Mouse (Mus musculus): ENCODE measurements around the gene Bricd5.

Gene Bricd5

DNA sequence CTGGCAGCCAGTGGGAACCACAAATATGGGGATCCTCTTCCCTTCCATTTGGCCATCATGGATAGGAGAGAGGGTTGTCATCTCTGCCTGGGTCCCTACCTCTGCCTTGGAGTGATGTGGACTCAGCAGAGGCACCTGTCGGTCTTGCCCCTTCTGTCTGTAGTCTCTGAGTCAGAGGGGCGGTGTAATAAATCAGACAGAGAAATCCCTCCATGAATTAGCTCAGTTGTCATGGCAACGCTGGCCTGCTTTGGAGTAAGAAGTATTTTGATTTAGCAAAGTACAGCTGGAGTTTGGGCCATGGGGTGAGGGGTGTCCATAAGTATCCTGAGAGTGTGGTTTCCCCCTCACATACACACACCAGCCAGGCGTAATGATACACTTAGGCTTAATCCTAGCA lies 16.7 kb downstream of the Bricd5 start:
- TF ChIP-seq GATA4 (IDR thresholded peaks at IDR 0.05; ENCODE audit: insufficient replicate concordance, low read length): no peak

DNA sequence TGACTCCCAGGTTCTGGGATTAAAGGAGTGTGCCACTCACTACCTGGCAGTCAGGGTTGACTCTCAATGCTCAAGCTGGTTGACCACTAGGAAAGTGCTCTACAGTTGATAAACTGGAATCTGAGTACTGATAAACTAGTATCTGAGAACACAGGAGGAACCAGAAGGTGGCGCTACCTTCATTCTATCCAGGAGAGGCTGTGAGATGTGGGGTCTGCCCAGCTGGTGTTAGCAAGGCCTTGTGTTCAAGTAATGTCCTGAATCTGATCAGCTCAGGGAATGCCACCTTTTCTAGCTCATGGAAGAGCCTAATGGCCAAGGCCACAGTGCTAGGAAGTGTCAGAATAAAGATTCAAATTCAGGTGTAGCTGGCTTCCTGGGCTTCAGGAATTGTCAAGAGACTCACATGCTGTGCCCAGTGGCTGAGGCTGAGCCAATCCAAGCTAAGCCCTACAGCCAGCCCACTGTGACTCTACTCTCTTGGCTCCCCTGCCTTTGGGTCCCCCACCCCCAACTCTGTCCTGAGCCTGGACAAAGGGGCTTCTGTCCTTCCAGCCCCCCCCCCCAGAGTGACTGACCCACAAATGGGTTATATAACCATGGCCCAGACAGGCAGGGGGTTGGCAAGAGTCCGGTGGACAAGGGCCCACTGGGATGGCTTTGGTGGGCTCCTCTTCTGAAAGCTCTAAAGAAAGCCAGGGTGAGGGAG lies 21.1 kb downstream of the Bricd5 start:
- no peak for TF ChIP-seq GATA4 (IDR thresholded peaks at IDR 0.05; ENCODE audit: insufficient replicate concordance, low read length)

DNA sequence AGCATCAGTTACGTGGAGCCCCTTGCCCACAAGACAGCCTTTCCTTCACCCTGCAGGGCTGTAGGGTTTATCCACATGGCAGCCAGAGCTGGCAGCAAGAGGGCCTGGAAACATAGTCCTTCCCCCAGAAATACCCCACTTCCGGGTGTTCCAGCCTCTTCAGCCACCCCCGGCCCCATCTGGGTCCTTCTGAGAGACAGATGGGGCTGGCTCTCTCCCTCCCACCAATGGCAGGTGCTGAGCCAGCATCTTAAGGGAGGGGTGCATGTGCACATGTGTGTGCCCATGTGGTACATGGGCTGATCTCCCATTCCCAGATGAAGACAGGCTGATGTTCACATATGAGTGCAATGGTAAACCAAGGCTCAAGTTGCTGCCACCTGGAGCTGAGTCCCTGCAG lies 21.8 kb downstream of the Bricd5 start:
- no peak for TF ChIP-seq GATA4 (IDR thresholded peaks at IDR 0.05; ENCODE audit: insufficient replicate concordance, low read length)

DNA sequence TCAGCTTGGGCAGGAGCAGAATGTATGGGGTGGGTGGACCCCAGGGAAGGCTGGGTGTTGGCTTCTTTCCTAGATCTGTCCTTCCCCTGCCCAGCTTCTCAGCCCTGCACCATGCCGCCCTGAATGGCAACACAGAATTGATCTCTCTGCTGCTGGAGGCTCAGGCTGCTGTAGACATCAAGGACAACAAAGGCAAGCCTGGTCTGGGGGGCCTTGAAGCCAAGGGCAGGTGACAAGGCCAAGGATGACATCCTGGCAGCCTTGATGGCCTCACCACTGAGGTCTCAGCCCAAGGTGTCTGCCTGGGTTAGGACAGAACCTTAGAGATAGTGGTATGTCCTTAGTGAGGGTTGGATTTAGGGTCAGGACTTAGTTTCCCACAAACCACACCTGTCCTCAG lies 22.3 kb downstream of the Bricd5 start:
- no peak for TF ChIP-seq GATA4 (IDR thresholded peaks at IDR 0.05; ENCODE audit: insufficient replicate concordance, low read length)

DNA sequence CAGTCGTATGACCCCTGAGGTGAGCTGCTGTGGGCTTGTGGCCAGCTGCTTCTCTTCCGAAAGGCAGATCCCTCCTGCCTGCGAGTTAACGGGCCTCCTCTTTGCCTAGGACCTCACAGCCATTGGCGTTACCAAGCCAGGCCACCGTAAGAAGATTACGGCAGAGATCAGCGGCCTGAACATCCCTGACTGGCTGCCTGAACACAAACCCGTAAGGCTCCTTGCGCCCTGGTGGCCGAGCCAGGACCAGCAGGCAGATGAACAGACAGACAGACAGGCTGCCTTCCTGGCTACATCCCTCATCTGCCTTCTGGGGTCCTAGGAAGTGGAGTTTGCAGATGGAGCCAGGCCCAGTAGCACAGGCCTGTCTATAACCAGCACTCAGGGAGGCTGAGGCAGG lies 28.5 kb downstream of the Bricd5 start:
- no peak for TF ChIP-seq GATA4 (IDR thresholded peaks at IDR 0.05; ENCODE audit: insufficient replicate concordance, low read length)

DNA sequence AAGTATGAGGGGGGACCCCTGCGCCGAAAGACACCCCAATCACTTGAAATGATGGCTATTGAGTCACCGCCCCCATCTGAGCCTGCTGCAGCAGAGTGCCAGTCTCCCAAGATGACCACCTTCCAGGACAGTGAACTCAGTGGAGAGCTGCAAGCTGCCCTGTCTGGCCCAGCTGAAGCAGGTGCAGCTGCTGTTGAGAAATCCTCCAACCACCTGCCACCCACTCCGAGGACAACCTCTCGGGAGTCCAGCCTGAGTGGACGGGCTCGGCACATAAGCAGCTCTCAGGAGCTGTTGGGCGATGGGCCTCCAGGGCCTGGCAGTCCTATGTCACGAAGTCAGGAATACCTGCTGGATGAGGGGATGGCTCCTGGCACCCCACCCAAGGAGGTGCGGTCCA lies 30.4 kb downstream of the Bricd5 start:
- TF ChIP-seq GATA4 (IDR thresholded peaks at IDR 0.05; ENCODE audit: insufficient replicate concordance, low read length): no peak

DNA sequence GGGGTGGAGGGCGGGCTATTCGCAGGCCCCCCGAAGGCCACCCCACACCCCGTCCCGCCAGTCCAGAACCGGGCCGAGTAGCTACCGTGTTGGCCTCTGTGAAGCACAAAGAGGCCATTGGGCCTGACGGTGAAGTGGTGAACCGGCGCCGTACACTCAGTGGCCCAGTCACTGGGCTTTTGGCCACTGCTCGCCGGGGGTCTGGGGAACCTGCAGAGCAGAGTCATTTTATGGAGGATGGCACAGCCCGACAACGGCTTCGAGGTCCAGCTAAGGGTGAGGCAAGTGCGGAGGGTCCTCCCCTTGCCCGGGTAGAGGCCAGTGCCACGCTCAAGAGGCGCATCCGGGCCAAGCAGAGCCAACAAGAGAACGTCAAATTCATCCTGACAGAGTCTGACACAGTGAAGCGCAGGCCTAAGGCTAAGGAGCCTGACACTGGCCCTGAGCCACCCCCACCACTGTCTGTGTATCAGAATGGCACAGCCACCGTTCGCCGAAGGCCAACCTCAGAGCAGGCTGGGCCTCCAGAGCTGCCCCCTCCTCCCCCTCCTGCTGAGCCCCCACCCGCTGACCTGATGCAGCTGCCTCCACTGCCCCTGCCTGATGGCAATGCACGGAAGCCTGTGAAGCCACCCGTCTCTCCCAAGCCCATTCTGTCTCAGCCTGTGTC lies 31.7 kb downstream of the Bricd5 start:
- no peak for TF ChIP-seq GATA4 (IDR thresholded peaks at IDR 0.05; ENCODE audit: insufficient replicate concordance, low read length)

DNA sequence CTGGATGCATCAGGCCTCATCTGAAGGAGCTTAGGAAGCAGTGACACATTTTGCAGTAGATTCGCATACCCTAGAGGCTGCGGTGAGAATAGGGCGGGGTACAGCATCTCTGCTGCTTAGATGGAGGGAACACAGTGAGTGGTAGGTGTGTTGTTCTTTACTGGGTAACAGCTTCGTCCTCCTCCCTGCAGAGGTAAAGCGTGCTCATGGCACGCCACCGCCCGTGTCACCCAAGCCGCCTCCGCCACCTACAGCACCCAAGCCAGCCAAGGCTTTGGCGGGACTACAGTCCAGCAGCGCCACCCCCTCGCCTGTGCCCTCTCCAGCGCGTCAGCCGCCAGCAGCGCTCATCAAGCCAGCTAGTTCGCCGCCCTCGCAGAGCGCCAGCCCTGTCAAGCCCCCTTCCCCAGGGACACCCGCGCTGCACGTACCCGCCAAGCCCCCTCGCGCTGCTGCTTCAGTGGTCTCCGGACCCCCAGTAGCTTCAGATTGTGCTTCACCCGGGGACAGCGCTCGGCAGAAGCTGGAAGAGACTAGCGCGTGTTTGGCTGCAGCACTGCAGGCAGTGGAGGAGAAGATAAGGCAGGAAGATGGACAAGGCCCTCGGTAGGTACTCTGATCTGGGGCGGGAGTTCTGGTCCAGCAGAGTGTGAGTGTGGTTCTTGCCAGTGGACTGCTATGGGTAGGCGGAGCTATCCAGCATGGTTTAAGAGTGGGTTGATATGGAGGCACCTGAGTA lies 32.8 kb downstream of the Bricd5 start:
- TF ChIP-seq GATA4 (IDR thresholded peaks at IDR 0.05; ENCODE audit: insufficient replicate concordance, low read length): no peak

DNA sequence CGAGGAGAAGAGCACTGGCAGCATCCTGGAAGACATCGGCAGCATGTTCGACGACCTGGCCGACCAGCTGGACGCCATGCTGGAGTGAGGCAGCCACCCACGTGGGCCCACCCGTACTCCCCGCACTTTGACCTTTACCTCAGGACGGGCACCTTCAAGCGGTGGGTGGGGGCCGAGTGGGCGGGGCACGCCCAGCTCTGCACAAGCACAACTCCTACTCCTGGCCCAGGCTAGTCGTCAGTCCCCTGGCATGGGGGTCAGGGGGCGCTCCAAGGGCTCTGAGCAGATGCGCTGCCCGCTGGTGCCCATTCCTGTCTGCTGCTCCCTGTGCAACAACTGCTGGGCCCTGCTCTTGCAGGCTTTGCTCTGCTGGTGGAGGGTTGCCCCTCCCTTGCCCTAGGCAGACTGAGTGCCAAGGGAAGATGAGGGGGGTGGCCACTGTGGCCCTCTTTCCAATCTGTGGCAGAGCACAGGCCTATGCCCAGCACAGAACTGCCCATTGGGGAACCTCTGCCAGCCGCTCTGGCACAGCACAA lies 33.5 kb downstream of the Bricd5 start:
- TF ChIP-seq GATA4 (IDR thresholded peaks at IDR 0.05; ENCODE audit: insufficient replicate concordance, low read length): no peak

DNA sequence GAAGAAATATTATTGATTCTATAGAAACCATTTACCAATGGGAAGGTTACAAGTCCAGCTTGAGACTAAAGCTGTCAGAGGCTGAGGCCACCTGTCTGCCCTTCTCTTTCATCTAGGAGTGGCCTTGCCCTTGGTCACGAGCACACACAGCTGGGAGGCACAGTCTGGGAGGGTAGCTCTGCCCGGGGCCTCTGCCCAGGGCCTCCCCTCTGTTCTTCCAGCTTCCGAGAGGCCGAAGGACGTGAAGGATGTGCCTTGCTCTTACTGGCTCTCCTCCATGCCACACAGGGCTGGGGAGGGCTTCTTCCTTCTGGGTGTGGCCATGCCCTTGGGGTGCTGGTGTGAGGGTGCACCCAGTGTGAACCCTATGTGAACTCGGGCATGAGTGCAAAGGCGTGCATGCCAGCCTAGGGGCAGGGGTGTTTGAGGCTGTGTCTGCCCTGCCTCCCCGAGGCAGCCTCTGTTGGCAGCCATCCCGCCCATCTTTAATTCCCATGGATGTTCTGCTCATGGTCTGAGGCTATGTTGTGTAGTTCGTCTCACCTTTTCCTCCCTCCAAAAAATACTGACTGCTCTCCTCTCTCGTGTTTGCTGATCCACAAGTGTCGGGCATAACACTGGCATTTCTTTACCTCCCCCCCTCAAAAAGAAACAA lies 34.2 kb downstream of the Bricd5 start:
- TF ChIP-seq GATA4 (IDR thresholded peaks at IDR 0.05; ENCODE audit: insufficient replicate concordance, low read length): no peak

DNA sequence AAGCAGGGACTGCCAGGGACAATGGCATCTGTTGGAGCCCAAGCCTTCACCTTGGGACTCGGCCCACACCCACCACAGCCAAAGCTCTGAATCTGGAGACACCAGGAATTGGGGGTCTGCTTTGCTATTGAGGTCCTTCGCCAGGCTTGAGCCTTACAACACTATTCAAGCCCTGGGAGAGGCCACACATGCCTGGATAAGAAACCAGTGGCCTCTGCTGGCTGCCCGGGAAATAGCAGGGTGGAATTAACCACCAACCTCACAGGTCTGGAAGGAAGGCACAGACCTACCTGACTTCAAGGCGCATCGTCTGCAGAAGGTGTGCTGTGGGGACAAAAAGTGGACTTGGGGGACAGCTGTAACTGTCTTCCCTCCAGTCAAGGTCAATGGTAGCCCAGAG lies 39.9 kb downstream of the Bricd5 start:
- no peak for TF ChIP-seq GATA4 (IDR thresholded peaks at IDR 0.05; ENCODE audit: insufficient replicate concordance, low read length)

DNA sequence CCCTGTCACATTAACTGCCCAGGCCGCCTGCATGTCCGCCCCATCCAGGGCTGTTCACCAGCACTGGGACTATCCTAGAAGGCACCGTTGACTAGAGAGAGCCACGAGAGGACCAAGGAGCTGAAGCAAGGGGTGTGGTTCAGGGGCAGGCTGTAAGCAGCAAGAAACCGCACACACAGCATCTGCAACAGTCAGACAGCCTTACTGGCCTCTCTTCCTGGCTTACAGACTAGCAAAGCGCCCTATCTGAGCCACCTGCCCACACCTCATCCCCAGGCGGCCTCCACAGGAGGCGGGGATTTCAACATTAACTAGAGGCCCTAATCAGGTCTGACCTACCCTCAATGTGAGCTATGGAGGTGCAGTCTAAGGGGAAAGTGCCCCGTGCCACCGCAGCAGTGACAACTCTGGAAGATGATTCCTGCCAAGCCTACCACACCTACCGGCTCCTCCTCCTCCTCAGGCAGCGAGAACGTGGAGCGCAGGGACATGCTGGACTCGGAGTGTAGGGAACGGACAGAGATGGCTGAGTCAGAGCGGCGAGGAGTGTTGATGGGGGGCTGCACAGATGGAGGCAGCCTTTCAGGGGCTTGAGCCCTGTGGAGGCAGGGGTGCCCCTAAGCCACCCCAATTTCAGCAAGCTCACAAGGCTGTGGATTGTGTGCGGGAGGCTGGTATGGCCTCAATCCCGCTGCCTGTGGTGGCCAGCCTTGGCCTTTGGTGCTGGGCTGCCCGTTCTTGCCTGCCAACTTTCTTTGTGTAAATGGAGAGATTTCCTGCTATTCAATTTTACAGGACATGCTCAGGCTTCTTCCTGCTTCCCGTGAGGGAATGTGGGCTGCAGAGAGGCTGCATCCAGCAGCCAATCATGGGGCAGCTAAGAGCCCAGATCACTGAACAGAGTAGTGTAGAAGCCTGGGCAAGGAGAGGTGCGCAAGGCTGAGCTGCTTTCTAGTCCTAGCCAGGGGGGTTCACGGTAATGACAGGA lies 40.9 kb downstream of the Bricd5 start:
- no peak for TF ChIP-seq GATA4 (IDR thresholded peaks at IDR 0.05; ENCODE audit: insufficient replicate concordance, low read length)

DNA sequence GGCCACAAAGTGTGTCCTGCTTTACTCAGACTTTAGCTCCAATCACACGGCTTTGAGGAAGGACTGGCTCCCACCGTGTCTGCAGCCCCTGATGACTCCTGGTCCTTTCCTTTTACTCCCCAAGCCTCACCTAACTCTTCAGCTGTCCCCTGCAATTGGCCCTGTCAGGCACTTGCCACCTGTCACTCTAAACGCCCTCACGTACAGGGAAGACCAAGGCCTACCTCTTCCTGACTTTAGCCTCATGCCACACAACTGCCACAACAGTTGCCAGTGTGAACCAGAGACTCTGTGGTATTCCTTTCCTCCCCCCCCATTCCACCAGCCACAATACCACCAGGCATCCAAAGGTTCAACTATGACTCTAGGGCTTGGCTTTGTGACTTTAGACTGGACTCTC lies 46.8 kb downstream of the Bricd5 start:
- no peak for TF ChIP-seq GATA4 (IDR thresholded peaks at IDR 0.05; ENCODE audit: insufficient replicate concordance, low read length)

DNA sequence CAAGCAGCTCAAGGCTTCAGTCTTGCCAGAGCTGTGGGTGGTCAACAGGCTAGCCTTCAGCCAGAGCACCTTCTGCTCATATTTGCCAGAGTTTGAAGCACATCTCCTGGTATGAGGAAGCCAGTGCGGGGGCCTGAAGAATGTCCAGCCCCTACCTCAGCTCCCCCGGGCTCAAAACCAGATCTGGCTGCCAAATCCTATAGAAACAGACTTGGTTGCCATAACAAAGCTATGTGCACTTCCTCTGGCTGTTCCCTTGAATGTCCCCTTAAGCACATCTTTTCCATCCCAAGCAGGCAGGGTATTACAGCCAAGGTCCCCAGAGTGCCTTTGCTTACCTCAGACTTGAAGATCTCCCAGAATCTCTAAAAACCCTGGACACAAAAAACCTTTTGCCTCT lies 51.0 kb downstream of the Bricd5 start:
- no peak for TF ChIP-seq GATA4 (IDR thresholded peaks at IDR 0.05; ENCODE audit: insufficient replicate concordance, low read length)

Data from liver, adult (tissue).